In the genomic region with DNA sequence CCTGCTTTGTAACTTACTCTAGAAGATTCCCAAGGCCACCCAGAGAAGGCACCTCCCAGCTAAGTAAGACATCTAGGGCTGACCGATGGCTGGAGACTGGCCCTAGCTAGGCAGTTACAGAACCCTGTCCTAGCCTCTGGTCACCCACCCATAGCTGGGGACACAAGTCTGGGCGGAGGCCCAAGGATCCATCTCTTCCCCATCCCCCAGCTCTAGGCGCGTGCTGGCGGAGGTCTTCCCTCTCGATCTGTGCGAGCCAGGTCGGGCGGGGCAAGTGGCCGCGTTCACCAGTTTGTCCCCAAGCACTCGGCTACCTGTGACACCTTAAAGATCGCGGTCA, we compare ENCODE assay signal across 8 mouse cellular contexts. TPM values are rescaled to one million over a fixed set of nuclear protein-coding genes. Genes with fewer than 3 reads are reported as not detected.
DNase-seq lines count a peak whose midpoint lies in the region; ATAC-seq and TF ChIP-seq lines count a peak whose summit lies in the region.

No protein-coding gene starts in this region.

- H3K9ac ChIP-seq in embryonic facial prominence, embryonic 12.5 days: peak overlapping the region; percentile 56
- H3K9ac ChIP-seq in liver, embryonic 15.5 days: peak overlapping the region; percentile 35; the same call in 1 of the 2 replicates

- H3K9me3 ChIP-seq in embryonic facial prominence, embryonic 12.5 days: no peaks in the 10 kb centered on the region
- 0 out of 2 replicates have a peak, but pooled peaks cover 4% of the 10 kb centered on the region for H3K9me3 ChIP-seq in hindbrain, embryonic 10.5 days
- no peaks in the 10 kb centered on the region for H3K9me3 ChIP-seq in liver, embryonic 15.5 days (replicated peaks)

- no peak for TF ChIP-seq CTCF in lung, adult 2 months (IDR thresholded peaks at IDR 0.05; ENCODE audit: insufficient read depth, low read length)

- H3K36me3 ChIP-seq in embryonic facial prominence, embryonic 12.5 days: no peaks in the 10 kb centered on the region
- H3K36me3 ChIP-seq in hindbrain, embryonic 10.5 days: no peaks in the 10 kb centered on the region
- no peaks in the 10 kb centered on the region for H3K36me3 ChIP-seq in liver, embryonic 15.5 days (replicated peaks)

- peaks cover 7% of the 10 kb centered on the region for H3K27me3 ChIP-seq in embryonic facial prominence, embryonic 12.5 days
- peaks cover 25% of the 10 kb centered on the region for H3K27me3 ChIP-seq in hindbrain, embryonic 10.5 days (ENCODE audit: insufficient read depth, poor library complexity, severe bottlenecking)
- H3K27me3 ChIP-seq in liver, embryonic 15.5 days: peaks cover 28% of the 10 kb centered on the region

- peak overlapping the region; percentile 57 for H3K4me3 ChIP-seq in lung, adult 2 months (replicated peaks; ENCODE audit: extremely low read depth, low read depth, low read length)
- H3K4me3 ChIP-seq in embryonic facial prominence, embryonic 12.5 days: peak overlapping the region; percentile 48
- peak overlapping the region; percentile 72 for H3K4me3 ChIP-seq in hindbrain, embryonic 10.5 days
- peak overlapping the region; percentile 58 for H3K4me3 ChIP-seq in liver, embryonic 15.5 days (replicated peaks)

- TF ChIP-seq POLR2A in lung, adult 2 months (IDR thresholded peaks at IDR 0.05; ENCODE audit: borderline replicate concordance, extremely low read depth, low read depth, low read length): no peak

- peaks cover 7% of the 10 kb centered on the region for H3K4me1 ChIP-seq in lung, adult 2 months (ENCODE audit: control insufficient read depth, insufficient read depth, low read length)
- peaks cover 7% of the 10 kb centered on the region; the same call in 1 of the 2 replicates for H3K4me1 ChIP-seq in embryonic facial prominence, embryonic 12.5 days
- H3K4me1 ChIP-seq in hindbrain, embryonic 10.5 days (replicated peaks): peaks cover 27% of the 10 kb centered on the region
- H3K4me1 ChIP-seq in liver, embryonic 15.5 days (replicated peaks): peaks cover 14% of the 10 kb centered on the region

- peak; percentile 30; the same call in 1 of the 2 replicates for ATAC-seq in embryonic facial prominence, embryonic 12.5 days (ENCODE audit: insufficient number of reproducible peaks, insufficient read depth, low FRiP score, low TSS enrichment)
- peak; percentile 4; the same call in 1 of the 2 replicates for ATAC-seq in liver, embryonic 15.5 days (ENCODE audit: insufficient read depth)

- H3K4me2 ChIP-seq in embryonic facial prominence, embryonic 12.5 days (replicated peaks): peak overlapping the region; percentile 61
- H3K4me2 ChIP-seq in liver, embryonic 15.5 days: peak overlapping the region; percentile 62

- H3K27ac ChIP-seq in embryonic facial prominence, embryonic 12.5 days: no peak overlapping the region
- H3K27ac ChIP-seq in hindbrain, embryonic 10.5 days: peak overlapping the region; percentile 84
- peak overlapping the region; percentile 29; the same call in 1 of the 2 replicates for H3K27ac ChIP-seq in liver, embryonic 15.5 days (replicated peaks)

- no peak for DNase-seq in lung, adult 2 months
- no peak for DNase-seq in lung, postnatal 25 days (ENCODE audit: low spot score)
- no peak for DNase-seq in hindbrain, embryonic 10.5 days (ENCODE audit: low spot score)
- DNase-seq in testis, postnatal 10 days (ENCODE audit: low spot score): peak; percentile 58
- DNase-seq in gastrocnemius, postnatal 10 days: no peak
- DNase-seq in thymus, postnatal 25 days: no peak

- WGBS in lung, adult 2 months: 3% methylated on average over 14 of the region's 14 CpGs
- WGBS in embryonic facial prominence, embryonic 12.5 days: 2% methylated on average over 14 of the region's 14 CpGs
- 2% methylated on average over 14 of the region's 14 CpGs for WGBS in hindbrain, embryonic 10.5 days
- WGBS in liver, embryonic 15.5 days (ENCODE audit: insufficient replicate concordance): 2% methylated on average over 14 of the region's 14 CpGs

RNA-seq across cellular contexts. Expression of gene Lrrc3, which starts 0.5 kb away (rescaled TPM):
- polyA plus RNA-seq in lung, adult 2 months (2012; rRNA removed): 0.77 and 0.93 TPM in 2 replicates
- polyA plus RNA-seq in embryonic facial prominence, embryonic 12.5 days (2016; fragmentation: Nextera tagmentation; extraction: Ambion mirVana): 4.4 and 4.7 TPM in 2 replicates
- 2.6 and 4.1 TPM in 2 replicates for polyA plus RNA-seq in hindbrain, embryonic 10.5 days (2016; fragmentation: Nextera tagmentation; extraction: Ambion mirVana)
- polyA plus RNA-seq in liver, embryonic 15.5 days (2015; fragmentation: Nextera tagmentation; extraction: Ambion mirVana): 13.7 and 16.3 TPM in 2 replicates
- total RNA-seq in gastrocnemius, postnatal 10 days (2021): under 1 TPM; 0.72 to 0.78 TPM

RNA-seq across cellular contexts. Expression of gene Gm3285, which starts 40.1 kb away (rescaled TPM):
- polyA plus RNA-seq in lung, adult 2 months (2012; rRNA removed): not detected in 2 replicates
- polyA plus RNA-seq in embryonic facial prominence, embryonic 12.5 days (2016; fragmentation: Nextera tagmentation; extraction: Ambion mirVana): not detected in 2 replicates
- polyA plus RNA-seq in hindbrain, embryonic 10.5 days (2016; fragmentation: Nextera tagmentation; extraction: Ambion mirVana): not detected in 2 replicates
- polyA plus RNA-seq in liver, embryonic 15.5 days (2015; fragmentation: Nextera tagmentation; extraction: Ambion mirVana): not detected in 2 replicates
- not detected for total RNA-seq in gastrocnemius, postnatal 10 days (2021)

RNA-seq across cellular contexts. Expression of gene Gm10318, which starts 49.2 kb away (rescaled TPM):
- not detected in 2 replicates for polyA plus RNA-seq in lung, adult 2 months (2012; rRNA removed)
- polyA plus RNA-seq in embryonic facial prominence, embryonic 12.5 days (2016; fragmentation: Nextera tagmentation; extraction: Ambion mirVana): not detected in 2 replicates
- not detected in 2 replicates for polyA plus RNA-seq in hindbrain, embryonic 10.5 days (2016; fragmentation: Nextera tagmentation; extraction: Ambion mirVana)
- polyA plus RNA-seq in liver, embryonic 15.5 days (2015; fragmentation: Nextera tagmentation; extraction: Ambion mirVana): not detected in 2 replicates
- not detected for total RNA-seq in gastrocnemius, postnatal 10 days (2021)

RNA-seq across cellular contexts. Expression of gene Gm36176, which starts 55.2 kb away (rescaled TPM):
- not detected in 2 replicates for polyA plus RNA-seq in lung, adult 2 months (2012; rRNA removed)
- not detected in 2 replicates for polyA plus RNA-seq in embryonic facial prominence, embryonic 12.5 days (2016; fragmentation: Nextera tagmentation; extraction: Ambion mirVana)
- polyA plus RNA-seq in hindbrain, embryonic 10.5 days (2016; fragmentation: Nextera tagmentation; extraction: Ambion mirVana): not detected in 2 replicates
- not detected in 2 replicates for polyA plus RNA-seq in liver, embryonic 15.5 days (2015; fragmentation: Nextera tagmentation; extraction: Ambion mirVana)
- not detected for total RNA-seq in gastrocnemius, postnatal 10 days (2021)
